Mouse (Mus musculus) heart, adult 11 months (tissue): Measurements from ENCODE around the gene Bms1.

Experiments used
- DNase-seq: peaks from one replicate; pipeline ENCODE4 v3.0.0; 2022

Bms1 gene

DNA sequence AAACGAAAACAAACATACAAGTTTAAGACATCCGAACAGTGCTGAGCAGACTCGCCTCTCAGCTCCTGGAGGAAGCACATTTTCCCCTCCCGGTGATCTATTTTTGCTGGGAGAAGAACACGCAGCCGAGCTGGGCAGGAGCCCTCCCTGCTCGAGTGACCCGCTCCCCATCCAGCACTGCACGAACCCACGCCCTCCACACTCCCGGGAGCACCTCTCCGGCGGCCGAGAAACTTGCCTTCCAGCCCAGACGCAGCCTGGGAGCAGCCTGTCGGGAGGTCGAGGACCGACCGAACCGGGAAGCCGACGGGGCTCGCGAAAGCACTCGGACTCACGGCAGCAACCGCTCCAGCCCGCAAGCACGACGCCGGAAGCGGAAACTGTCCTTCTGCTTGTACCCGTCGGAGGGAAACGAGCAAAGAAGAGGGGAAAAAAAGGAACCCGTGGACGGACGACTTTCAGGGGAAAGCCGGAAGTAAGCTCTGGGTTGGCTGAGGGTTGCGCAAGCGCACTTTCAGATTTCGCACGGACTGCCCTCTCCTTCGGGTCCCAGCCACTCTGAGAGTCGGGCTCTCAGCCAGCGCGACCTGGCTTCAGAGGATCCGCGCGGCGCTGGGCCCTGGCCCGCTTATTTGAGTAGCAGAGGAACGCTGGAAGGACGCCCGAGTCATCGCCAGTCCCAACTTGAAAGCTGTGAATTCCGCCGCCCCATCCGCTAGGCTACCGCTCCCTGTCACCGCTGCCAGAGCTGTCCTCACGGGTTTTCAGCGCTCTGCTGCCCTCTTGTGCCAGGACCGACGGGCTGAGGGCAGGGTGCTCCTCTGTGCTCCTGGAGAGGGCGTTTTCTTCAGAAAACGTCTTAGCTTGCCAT is at the start of gene Bms1:
Bms1 (minus strand) TSS at position 425 of the 871 bp plus-strand sequence.
- peak; percentile 99 for DNase-seq

GRCm38 (mm10) chr6:118462069-118462705 is 42.9 kb upstream of the Bms1 start:
- DNase-seq, result peak; percentile 78

DNA sequence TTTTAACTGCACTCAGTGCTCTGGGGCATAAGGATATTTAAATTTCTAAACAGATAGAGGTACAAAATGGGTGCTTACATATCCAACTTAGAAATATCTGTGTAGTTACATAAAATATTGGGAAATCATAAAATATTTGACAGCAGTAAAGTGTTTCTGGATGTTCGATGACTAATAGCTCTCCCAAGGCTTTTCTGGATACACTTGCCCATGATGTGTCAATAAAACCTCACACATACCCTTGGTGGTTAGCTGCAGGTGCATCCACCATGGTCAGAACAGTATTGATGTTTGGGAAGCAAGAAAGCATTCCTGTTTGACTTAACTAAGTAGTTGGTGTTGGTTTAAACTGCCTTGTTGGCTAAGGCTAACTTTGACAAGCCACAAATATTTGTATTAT is 38.5 kb upstream of the Bms1 start:
- DNase-seq, result no peak

GRCm38 (mm10) chr6:118455042-118455631 is 35.9 kb upstream of the Bms1 start, which contains the start of gene Zfp248:
TSS of gene Zfp248 (minus strand) at chr6:118455528.
- peak; percentile 99 for DNase-seq

- DNase-seq, result no peak
Measured at GRCm38 (mm10) chr6:118454452-118454851, 35.2 kb upstream of the Bms1 start.

DNA sequence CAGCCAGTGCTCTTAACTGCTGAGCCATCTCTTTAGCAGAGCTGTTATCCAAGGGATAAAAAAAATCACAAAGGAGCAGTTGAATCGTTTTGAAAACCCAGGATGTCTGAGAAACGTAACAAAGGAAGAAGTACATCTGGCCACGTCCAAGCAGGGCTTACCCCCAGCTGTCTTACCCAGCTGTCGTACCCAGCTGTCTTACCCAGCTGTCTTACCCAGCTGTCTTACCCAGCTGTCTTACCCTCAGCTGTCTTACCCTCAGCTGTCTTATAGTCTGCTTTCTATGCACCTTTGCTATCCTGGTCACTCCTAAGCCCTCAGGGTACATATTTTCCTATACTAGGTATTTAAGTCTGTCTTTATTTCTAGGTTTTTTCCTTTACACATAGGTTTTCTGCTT is 12.2 kb upstream of the Bms1 start:
- DNase-seq, result peak; percentile 36

DNA sequence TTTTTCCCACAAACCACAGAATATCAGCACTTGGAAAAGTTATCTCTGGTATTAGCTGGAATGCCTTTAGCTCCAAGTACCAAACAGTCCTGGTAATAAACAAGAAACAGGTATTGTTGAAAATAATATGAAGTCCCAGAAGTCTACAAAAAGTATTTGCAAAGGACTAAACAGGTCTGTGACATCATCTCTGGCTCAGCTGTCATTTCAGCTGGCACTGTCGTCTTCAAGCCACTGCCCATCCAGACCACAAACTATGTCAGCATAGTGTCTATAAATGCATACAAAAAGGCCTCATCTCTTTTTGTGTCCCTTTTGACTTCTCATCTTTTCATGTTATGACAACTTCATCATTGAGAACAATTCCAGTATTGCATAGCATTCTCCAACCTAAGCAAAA is 7.4 kb upstream of the Bms1 start:
- peak; percentile 3 for DNase-seq

- DNase-seq, result peak; percentile 25
Measured at GRCm38 (mm10) chr6:118410428-118410827, 8.8 kb downstream of the Bms1 start.

DNA sequence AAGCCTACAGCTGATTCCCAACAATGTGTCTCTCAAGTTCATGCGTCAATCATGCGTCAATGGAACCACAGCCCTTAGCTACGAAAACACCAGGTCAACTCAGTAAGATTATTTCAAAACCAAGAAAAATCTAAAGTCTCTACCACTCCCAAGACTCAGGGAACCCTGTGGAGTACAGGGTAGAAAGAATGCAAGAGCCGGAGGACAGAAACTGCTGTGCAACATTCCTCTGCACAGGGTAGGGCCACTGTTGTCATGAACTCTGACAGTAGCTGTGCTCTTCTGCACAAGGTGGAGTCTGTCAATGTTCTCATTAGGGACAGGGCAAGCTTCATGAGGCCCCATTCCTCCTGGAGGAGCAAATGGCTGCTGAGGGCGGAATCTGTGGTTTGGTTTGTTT is 10.8 kb downstream of the Bms1 start:
- DNase-seq, result no peak

GRCm38 (mm10) chr6:118406421-118406820 is 12.9 kb downstream of the Bms1 start:
- DNase-seq, result no peak

- peak; percentile 37 for DNase-seq
Measured at GRCm38 (mm10) chr6:118390746-118391145, 28.5 kb downstream of the Bms1 start.

- no peak for DNase-seq
Measured at GRCm38 (mm10) chr6:118385962-118386361, 33.3 kb downstream of the Bms1 start.

GRCm38 (mm10) chr6:118381234-118381633 is 38.0 kb downstream of the Bms1 start:
- peak; percentile 76 for DNase-seq

DNA sequence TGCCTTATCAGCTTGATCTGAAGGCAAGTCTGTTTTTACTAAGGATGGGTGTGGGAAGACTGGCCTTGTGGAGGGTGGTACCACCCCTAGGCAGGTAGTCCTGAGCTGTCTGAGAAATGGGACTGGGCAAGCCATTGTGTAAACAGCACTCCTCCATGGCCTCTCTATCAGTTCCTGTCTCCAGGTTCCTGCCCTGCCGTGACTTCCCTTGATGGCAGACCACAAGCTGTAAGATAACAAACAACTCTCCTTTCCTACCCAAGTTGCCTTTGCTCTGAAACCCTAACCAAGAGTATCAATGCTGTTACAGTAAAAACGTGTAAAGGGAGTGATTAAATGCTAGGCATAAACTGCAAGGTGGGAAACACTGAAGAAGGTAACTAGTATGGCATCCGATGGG is 38.6 kb downstream of the Bms1 start:
- peak; percentile 56 for DNase-seq

DNA sequence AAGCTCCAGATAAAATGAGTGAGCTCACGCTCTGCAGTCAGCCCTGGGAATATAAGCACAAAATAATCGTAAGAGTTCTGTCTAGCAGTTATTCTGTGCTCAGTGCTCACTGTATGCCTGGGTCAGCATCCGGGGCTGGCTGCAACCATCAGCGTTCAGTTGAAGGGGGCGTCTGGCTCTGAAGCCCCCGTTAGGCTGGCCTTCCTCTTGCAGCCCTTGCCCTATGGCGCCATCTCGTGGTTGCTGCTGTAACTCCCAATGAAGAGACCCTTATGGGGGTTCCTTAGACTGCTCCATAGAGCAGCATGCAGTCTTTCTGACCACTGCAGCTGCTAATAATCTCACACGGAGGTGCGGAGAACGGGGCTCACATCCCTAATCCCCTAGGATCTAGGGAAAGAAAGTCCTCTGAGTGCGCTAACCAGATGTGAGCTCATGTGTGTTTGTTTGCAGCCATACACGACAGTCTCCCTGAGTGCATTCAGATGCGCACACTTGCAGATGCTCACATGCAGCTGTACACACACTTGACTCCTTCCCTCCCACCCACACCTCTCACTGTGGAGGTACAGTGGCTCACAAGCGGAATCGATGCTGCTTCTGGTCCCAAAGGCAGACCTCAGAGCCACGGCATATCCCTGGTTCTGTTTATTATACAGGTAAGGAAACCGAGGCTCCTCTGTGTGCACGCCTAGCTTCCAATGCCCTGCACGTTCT is 39.7 kb downstream of the Bms1 start:
- DNase-seq, result peak; percentile 93

DNA sequence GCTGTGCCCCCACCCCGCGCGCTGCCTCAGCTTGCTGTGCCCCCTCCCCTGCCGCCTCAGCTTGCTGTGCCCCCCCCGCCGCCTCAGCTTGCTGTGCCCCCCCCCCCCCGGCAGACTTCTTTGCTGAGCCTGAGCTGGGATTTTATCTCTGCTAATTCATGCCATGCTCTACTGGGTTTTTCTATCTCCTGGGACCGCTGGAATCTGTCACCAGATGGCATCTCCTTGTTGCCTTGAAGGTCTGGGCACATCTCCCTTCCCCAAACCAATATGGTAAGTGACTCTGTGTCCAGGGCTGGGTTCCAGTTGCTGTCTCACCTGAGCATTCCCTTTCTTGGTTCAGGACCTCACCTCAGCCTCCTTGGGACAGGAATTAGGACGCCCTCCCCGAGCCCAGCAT is 41.7 kb downstream of the Bms1 start:
- DNase-seq, result no peak

DNA sequence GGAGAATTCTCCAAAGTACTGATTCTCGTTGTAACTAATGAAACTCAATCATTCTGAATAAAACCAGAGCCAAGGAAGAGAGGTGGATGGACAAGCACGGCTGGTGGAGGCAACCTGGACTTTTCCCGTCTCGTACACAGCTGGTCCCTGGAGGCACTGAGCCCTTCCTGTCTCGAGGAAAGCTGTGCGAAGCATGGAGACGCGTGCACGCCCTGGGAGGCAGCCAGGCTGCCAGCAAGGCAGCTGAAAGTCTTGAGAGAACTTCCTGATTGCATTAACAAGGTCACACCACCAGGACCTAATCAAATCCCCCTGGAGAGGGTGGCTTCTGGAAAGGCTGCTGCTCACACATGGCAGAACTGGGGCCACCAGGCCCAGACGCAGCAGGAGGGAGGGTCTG is 43.3 kb downstream of the Bms1 start:
- peak; percentile 91 for DNase-seq

- DNase-seq, result peak; percentile 50
Measured at GRCm38 (mm10) chr6:118375457-118375856, 43.8 kb downstream of the Bms1 start.

DNA sequence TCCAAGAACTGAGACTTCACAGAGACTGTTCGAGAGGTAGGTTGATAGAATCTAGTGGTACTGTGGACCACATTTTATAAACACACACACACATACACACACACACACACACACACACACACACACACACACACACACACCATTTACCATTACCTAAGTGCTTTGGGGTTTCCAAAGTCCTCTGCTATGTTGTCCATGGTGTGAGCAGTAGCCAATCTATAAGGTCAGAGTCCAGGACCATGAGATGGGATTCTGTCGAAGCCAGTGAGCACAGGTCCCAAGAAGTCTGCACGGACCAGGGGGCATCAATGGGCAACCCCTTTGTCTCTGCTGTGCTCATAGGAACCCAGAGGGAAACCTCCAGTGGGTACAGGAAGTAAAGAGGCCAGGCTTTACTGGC is 44.2 kb downstream of the Bms1 start:
- no peak for DNase-seq

DNA sequence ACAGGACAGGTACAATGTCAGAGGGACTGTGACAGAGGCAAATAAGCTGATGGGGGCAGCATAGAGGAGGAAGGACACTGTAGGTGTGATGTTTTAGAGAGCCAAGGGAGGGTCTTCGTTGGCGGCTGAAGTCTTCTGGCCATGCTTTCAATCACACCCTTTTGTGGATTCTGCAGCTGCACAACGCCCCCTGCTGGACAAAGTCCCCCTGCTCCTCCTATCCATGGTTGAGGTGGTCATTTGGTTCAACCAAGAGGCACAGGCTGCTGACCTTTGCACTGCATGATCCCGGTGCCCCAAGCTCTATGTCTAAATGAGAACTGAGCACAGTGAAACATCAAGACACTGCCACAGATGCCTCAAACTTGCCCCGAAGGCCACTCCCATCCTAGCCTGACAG is 46.0 kb downstream of the Bms1 start:
- DNase-seq, result peak; percentile 92

DNA sequence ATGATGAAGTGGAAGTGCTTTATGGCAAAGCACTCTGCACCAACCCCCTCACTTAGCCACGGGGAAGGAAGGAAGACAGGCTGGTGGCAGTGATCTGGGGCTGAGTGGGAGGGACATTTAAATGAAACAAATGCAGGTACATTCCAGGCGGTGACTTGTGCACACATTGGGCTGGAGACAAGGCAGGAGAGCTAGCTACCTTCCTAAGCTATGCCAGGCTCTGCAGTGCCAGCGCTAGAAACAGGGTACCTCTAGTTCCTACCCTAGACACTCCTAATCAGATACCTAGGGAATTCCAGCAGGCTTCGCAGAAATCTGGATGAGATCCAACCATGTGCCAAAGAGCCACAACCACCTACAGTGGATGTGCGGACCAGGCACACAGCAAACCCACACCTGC is 46.5 kb downstream of the Bms1 start:
- DNase-seq, result peak; percentile 88

GRCm38 (mm10) chr6:118367502-118367901 is 51.8 kb downstream of the Bms1 start:
- DNase-seq, result peak; percentile 87

DNA sequence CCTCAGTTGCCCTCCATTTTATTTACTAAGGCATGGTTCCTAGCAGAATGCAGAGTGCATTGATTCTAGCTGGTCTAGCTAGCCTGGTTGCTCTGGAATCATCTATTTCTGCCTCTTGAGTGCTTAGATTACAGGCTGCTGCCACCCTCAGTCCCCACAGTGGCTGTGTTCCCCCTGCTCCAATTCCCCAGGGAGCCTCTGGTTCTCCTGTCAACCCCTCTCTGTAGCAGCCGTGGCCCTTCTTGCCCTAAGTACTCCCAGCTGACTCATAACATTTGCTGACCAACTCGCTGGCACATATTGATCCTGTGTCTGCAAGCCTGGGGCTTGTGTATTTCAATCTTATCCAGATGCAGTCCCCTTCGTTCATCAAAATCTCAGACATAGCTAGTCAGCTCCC is 53.1 kb downstream of the Bms1 start:
- peak; percentile 85 for DNase-seq
